Mouse (Mus musculus) kidney, adult 9 months (tissue): Measurements from ENCODE around the gene Casq1.

Source experiments
- DNase-seq: peaks from one replicate; pipeline ENCODE4 v3.0.0; 2022

The Casq1 gene

GRCm38 (mm10) chr1:172179102-172179501 lies 40.6 kb downstream of the Casq1 start:
- no peak for DNase-seq

DNA sequence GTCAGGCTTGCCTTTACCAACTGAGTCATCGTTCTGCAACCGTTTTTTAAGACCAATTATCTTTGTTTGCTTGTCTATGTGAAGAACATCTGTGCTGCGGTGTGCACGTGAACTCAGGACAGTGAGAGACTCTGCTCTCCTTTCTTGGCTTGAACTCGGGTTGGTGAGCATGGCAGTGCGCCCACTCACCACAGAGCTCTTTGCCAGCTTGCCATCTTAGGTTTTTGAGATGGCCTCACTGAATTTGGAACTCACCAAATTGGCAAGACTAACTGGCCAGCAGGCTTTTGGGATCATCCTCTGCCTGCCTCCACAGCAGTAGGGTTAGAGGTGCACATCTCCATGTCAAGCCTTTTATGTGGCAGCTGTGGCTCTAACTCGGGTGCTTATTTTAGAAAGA lies 41.9 kb downstream of the Casq1 start:
- no peak for DNase-seq

DNA sequence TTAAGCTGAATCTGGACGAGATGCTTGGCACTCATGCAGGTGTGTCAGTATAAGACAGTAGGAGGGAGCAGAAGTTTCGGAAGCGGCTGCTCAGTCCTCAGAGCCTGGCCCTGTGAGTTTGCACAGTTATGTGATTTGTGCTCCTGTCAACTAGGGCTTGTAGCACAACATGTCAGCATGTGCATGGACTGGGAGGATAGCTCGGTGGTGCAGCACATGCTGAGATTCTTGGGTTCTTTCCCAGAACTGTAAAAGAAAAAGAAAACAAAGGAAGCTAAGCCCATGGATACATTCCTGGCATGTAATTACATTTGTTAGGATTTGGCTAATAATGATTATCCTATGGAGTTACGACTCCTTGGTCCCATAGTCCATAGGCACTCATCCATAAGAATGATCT lies 46.5 kb downstream of the Casq1 start:
- no peak for DNase-seq

DNA sequence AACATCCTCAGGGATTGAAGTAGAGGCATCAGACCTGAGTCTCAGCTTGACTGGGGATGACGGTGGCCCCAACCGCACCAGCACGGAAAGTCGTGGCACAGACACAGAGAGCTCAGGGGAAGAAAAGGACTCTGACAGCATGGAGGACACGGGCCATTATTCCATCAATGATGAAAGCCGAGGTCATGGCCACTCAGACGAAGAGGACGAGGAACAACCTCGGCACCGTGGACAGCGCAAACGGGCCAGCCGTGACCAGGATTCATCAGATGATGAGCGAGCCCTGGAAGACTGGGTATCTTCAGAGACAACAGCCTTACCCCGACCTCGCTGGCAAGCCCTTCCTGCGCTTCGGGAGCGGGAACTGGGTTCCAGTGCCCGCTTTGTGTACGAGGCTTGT lies 47.3 kb downstream of the Casq1 start:
- no peak for DNase-seq

- peak; percentile 49 for DNase-seq
Observed at GRCm38 (mm10) chr1:172169809-172170208, 49.9 kb downstream of the Casq1 start.

- peak; percentile 91 for DNase-seq
Observed at GRCm38 (mm10) chr1:172167911-172168310, 51.8 kb downstream of the Casq1 start.

- peak; percentile 81 for DNase-seq
Observed at GRCm38 (mm10) chr1:172162959-172163358, 56.7 kb downstream of the Casq1 start.

DNA sequence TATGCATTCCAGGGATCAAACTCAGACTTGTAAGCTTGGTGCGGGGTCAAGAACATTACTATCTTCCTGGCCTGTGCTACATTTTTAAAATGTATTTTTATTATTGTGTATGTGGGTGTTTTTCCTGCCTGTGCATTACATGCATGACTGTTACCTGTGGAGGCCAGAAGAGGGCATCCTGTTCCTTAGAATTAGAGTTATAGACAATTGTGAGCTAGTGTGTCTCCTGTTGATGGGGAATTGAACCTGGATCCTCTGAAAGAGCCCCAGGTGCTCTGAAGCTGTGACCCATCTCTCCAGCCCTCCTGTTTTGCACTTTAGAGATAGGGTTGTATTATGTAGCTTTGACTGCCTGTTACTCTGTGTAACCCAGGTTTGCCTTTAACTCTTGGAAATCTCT lies 57.7 kb downstream of the Casq1 start:
- peak; percentile 60 for DNase-seq

DNA sequence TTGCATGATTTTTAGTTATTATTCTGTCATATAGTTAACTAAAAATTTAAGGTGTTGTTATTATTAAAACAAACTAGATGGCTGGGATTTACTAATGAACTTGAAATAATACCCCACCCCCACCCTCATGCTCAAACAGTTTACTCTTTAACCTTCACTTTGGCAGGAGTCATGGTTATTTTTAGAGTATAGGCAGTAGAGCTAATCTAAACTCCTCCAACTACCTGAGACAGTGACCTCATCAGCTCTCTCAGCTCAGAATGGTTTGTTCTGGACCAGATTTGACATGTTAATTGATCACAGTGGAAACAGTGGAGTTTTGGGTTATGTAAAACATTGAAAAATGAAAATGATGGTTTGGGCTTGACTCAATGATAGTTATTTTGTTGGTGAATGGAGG lies 59.2 kb downstream of the Casq1 start:
- DNase-seq = peak; percentile 45

- DNase-seq = no peak
Observed at GRCm38 (mm10) chr1:172159970-172160369, 59.7 kb downstream of the Casq1 start.
